Mouse (Mus musculus) testis, postnatal 14 days (tissue): ENCODE measurements around the gene Chkb.

ENCODE experiments used
- DNase-seq: peaks from one replicate; pipeline ENCODE4 v3.0.0; 2021; ENCODE audit warnings: low spot score

Gene Chkb

GRCm38 (mm10) chr15:89399716-89400115 lies 30.0 kb downstream of the Chkb start:
- no peak for DNase-seq

DNA sequence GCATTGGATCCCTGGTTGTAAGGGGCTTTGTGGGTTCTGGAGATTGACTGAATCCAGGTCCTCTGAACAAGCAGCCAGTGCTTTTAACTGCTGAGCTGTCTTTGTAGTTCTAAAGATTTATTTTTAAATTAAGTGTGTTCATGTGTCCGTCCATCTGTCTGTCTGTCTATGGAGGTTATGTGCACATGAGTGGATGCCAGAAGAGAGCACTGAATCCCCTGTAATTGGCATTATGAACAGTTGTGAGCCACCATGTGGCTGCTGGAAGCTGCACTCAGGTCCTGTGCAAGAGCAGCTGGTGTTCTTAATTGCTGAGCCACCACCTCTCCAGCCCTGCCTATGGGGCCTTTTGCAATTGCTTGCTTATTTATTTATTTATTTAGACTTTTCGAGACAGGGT lies 31.6 kb downstream of the Chkb start:
- no peak for DNase-seq

- DNase-seq = no peak
These were observed 32.8 kb downstream of the Chkb start for GRCm38 (mm10) chr15:89396883-89397282.

DNA sequence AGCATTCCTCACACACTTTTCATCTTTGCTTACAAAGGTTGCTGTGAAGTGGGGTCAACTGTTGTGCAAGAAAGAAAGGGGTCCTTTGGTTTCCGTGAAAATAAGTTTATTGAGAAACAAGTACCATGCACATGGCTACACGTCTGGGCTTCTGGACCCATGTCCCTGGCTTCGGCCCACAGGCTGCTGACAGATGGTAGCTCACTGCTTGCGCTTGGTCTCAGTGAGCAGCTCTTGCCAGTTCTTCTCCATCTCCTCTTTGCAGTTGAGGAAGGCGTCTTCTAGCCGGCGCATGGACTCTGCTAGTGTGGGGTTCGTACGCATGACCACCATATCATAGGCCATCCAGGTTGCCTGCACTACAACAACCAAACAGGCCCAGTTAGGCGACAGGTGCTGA lies 39.6 kb downstream of the Chkb start:
- no peak for DNase-seq

DNA sequence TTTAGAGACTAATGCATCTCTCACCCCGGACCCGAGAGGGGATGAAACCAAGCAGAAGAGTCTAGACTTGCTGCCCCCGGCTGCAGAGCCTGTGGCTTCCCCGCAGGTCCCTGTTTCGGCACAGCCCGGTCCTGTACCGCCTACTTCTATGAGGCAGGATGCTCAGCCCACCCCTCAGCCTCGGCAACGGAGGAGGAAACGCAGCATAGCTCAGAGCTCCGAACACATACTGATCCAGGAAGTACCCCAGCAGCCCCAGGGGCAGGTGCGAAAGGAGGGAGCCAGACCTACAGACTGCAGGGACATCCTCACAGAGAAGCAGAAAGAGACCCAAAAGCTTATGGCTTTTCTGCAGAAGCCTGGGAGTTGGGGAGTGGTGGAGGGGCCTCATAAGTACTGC lies 42.6 kb downstream of the Chkb start:
- no peak for DNase-seq

GRCm38 (mm10) chr15:89384617-89385016 lies 45.1 kb downstream of the Chkb start, which contains the start of gene Klhdc7b:
Gene Klhdc7b, plus strand, starts transcription at chr15:89384917.
- no peak for DNase-seq

GRCm38 (mm10) chr15:89379429-89379828 lies 50.3 kb downstream of the Chkb start:
- no peak for DNase-seq

DNA sequence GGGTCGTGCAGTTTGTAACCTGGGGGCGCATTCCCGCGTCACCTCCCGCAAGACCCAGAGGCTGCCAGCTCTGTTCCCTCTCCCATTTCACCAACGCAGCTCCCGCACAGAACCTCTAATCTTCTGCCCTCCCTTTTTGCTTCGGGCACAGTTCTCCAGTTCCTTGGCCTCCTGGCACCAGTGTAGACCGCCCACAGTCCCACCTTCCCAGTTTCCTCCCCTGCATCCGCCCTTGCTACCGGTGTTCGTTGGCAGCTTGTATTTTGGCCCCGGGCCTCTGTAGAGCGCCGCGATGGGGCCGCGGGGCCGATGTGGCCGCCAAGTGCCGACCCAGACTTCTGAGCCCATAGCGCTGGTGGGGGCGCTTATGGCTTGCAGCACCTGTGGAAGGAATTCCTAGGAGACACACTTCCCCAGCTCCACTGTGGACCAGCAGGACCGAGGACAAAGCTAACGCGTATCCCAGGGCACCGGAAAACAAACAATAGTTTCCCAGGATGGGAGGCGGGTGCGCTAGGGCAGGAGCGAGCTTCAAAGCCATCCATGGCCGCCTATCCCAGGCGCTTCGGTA lies 50.8 kb downstream of the Chkb start, which contains the start of gene Odf3b:
Odf3b (minus strand) TSS at position 452 of the 571 bp plus-strand sequence.
- no peak for DNase-seq

DNA sequence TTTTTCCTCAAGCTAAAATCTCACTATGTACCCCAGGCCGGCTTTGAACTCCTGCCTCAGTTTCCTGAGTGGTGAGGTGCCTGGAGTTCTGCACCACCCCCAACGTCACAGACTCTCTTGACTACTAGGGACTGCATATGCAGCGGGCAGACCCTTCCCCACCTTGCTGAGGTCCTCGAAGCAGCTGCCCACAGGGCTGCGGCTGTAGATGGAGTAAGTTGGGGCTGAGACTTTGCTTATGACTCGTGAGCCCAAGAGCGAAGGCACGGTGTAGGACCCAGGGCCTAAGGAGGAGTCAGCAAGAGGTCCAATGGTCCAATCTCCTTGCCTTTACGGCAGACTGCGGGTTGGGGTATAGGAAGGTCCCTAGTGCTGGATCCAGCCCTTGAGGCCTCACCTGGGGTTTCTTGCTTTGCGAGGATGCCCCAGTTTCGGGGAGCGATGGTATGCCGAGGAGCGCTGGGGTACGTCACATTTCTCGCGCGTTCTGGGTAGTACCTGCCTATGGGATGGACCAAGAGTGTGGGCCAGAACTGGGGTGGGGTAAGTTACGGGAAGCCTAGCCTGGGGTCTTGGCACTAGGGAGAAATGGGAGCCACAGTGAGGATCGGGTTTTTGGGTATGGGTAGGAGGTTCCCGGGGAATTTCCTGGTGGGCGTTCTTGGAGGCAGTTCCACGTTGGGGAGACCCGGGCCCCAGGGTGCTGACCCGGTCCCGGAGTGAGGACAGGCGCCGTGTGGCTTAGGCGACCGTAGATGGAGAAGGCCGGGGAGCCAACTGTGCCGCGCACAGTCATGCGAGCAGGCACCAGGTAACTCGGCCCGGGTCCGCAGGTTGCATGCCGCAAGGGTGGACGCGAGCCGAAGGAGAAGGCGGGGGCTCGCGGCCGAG lies 51.5 kb downstream of the Chkb start:
- no peak for DNase-seq

DNA sequence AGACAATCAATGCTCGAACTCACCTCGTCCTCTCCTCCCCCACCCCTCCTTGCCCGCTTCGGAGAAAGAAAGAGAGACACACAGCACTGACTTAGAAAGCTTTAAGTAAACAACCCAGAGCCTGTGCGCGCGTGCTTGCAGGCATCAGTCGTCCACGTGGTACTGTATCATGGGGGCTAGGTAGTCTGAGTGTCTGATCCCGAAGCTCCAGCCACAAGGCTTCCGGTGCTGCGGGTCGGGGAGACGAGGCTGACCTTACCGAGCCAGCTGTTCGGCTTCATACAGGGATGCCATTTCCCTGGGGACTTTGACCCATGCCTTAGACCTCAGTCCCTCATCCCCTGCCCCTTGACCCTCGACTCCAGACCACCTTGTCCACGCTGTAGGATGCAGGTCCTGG lies 52.3 kb downstream of the Chkb start:
- DNase-seq = no peak

DNA sequence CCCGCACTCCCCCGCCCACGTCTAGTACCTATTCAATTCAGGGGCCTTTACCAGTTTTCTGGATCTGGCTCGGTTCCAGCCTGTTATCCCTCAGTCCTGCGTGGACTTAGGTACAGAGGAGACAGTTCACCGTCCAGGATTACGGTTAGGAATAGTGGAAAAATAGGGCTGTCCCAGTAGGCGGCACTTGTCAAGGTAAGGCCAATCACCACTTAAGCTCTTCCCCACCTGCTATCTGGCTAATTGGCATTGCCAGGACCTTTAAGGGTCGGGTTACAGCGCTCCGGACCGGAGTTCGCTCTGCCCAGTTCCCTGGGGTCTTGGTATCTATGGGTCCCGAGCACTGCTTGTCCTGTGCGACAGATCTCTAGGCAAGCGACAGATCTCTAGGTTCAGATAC lies 52.8 kb downstream of the Chkb start, which contains the start of gene Tymp:
Tymp (minus strand) TSS at position 83 of the 400 bp plus-strand sequence.
- DNase-seq = no peak
